Mouse (Mus musculus) layer of hippocampus, adult 9-10 months (tissue): ENCODE data around the gene Gm4763.
"Not testable (repeated sequence)": the region's sequence is repeated elsewhere in the genome, so short reads cannot be mapped to it uniquely, and the experiment has no call there.

Source experiments
- DNase-seq: peaks from one replicate; pipeline ENCODE4 v3.0.0; 2022; ENCODE audit warnings: low spot score

Gm4763 gene

GRCm38 (mm10) chr7:24726808-24727207 is at the start of gene Gm4763:
TSS of gene Gm4763 (minus strand) at chr7:24726908.
- DNase-seq = not testable (repeated sequence)

GRCm38 (mm10) chr7:24776145-24776544 is 49.4 kb upstream of the Gm4763 start:
- DNase-seq = no peak

- no peak for DNase-seq
Measured at GRCm38 (mm10) chr7:24773942-24774535, 47.3 kb upstream of the Gm4763 start.

- DNase-seq = no peak
Measured at GRCm38 (mm10) chr7:24771361-24771760, 44.7 kb upstream of the Gm4763 start.

- no peak for DNase-seq
Measured at GRCm38 (mm10) chr7:24762574-24762973, 35.9 kb upstream of the Gm4763 start.

- no peak for DNase-seq
Measured at GRCm38 (mm10) chr7:24761161-24761560, 34.5 kb upstream of the Gm4763 start.

- no peak for DNase-seq
Measured at GRCm38 (mm10) chr7:24760211-24760610, 33.5 kb upstream of the Gm4763 start, which contains the start of gene Cd177. TSS of gene Cd177 (minus strand) at chr7:24760311.

GRCm38 (mm10) chr7:24758520-24758919 is 31.8 kb upstream of the Gm4763 start:
- DNase-seq = no peak

- no peak for DNase-seq
Measured at GRCm38 (mm10) chr7:24753476-24753875, 26.8 kb upstream of the Gm4763 start.

GRCm38 (mm10) chr7:24751610-24752009 is 24.9 kb upstream of the Gm4763 start:
- DNase-seq = no peak

GRCm38 (mm10) chr7:24750695-24751094 is 24.0 kb upstream of the Gm4763 start:
- DNase-seq = no peak

- no peak for DNase-seq
Measured at GRCm38 (mm10) chr7:24735970-24736670, 9.4 kb upstream of the Gm4763 start.

- no peak for DNase-seq
Measured at GRCm38 (mm10) chr7:24715039-24715438, 11.7 kb downstream of the Gm4763 start.

- DNase-seq = no peak
Measured at GRCm38 (mm10) chr7:24708832-24709292, 17.8 kb downstream of the Gm4763 start, which contains the start of gene BC049730. TSS of gene BC049730 (plus strand) at chr7:24709242.

GRCm38 (mm10) chr7:24702841-24703240 is 23.9 kb downstream of the Gm4763 start:
- not testable (repeated sequence) for DNase-seq

- not testable (repeated sequence) for DNase-seq
Measured at GRCm38 (mm10) chr7:24697891-24698290, 28.8 kb downstream of the Gm4763 start.

- DNase-seq = not testable (repeated sequence)
Measured at GRCm38 (mm10) chr7:24692693-24693092, 34.0 kb downstream of the Gm4763 start.

GRCm38 (mm10) chr7:24687519-24687918 is 39.2 kb downstream of the Gm4763 start:
- DNase-seq = not testable (repeated sequence)

GRCm38 (mm10) chr7:24684121-24684520 is 42.6 kb downstream of the Gm4763 start:
- not testable (repeated sequence) for DNase-seq

GRCm38 (mm10) chr7:24676575-24676974 is 50.1 kb downstream of the Gm4763 start, which contains the start of gene Tex101:
TSS of gene Tex101 (minus strand) at chr7:24676675.
- no peak for DNase-seq

- DNase-seq = no peak
Measured at GRCm38 (mm10) chr7:24671944-24672439, 54.7 kb downstream of the Gm4763 start.
